Mouse (Mus musculus): ENCODE data around the gene Alg5.
"Not testable (repeated sequence)": the region's sequence is repeated elsewhere in the genome, so short reads cannot be mapped to it uniquely, and the experiment has no call there.

Alg5 gene

GRCm38 (mm10) chr3:54735247-54736046 lies at the start of gene Alg5, which contains the start of gene Exosc8:
Gene Alg5, plus strand, starts transcription at chr3:54735539.
Gene Exosc8, minus strand, starts transcription at chr3:54735393.
- DNase-seq (ENCODE audit: extremely low spot score, low spot score) = peak; percentile 99

GRCm38 (mm10) chr3:54687245-54687644 lies 48.1 kb upstream of the Alg5 start:
- no peak for DNase-seq (ENCODE audit: extremely low spot score, low spot score)

- no peak for DNase-seq (ENCODE audit: extremely low spot score, low spot score)
Observed at GRCm38 (mm10) chr3:54689091-54689490, 46.2 kb upstream of the Alg5 start.

- DNase-seq (ENCODE audit: extremely low spot score, low spot score) = peak; percentile 94
Observed at GRCm38 (mm10) chr3:54692202-54693055, 42.9 kb upstream of the Alg5 start, which contains the start of gene Supt20. Gene Supt20, plus strand, starts transcription at chr3:54692807.

GRCm38 (mm10) chr3:54693056-54693415 lies 42.3 kb upstream of the Alg5 start:
- no peak for DNase-seq (ENCODE audit: extremely low spot score, low spot score)

GRCm38 (mm10) chr3:54699759-54700301 lies 35.5 kb upstream of the Alg5 start:
- no peak for DNase-seq (ENCODE audit: extremely low spot score, low spot score)

- DNase-seq (ENCODE audit: extremely low spot score, low spot score) = not testable (repeated sequence)
Observed at GRCm38 (mm10) chr3:54704106-54704505, 31.2 kb upstream of the Alg5 start.

GRCm38 (mm10) chr3:54708972-54709371 lies 26.4 kb upstream of the Alg5 start:
- no peak for DNase-seq (ENCODE audit: extremely low spot score, low spot score)

GRCm38 (mm10) chr3:54714253-54714652 lies 21.1 kb upstream of the Alg5 start, which contains the start of gene Gm21958:
Gene Gm21958, minus strand, starts transcription at chr3:54714353.
- no peak for DNase-seq (ENCODE audit: extremely low spot score, low spot score)

- DNase-seq (ENCODE audit: extremely low spot score, low spot score) = no peak
Observed at GRCm38 (mm10) chr3:54715461-54715860, 19.9 kb upstream of the Alg5 start.

- DNase-seq (ENCODE audit: extremely low spot score, low spot score) = no peak
Observed at GRCm38 (mm10) chr3:54717348-54717747, 18.0 kb upstream of the Alg5 start.

GRCm38 (mm10) chr3:54718947-54719346 lies 16.4 kb upstream of the Alg5 start:
- no peak for DNase-seq (ENCODE audit: extremely low spot score, low spot score)

GRCm38 (mm10) chr3:54723741-54724500 lies 11.4 kb upstream of the Alg5 start:
- DNase-seq (ENCODE audit: extremely low spot score, low spot score) = no peak

GRCm38 (mm10) chr3:54725344-54725743 lies 10.0 kb upstream of the Alg5 start:
- DNase-seq (ENCODE audit: extremely low spot score, low spot score) = no peak

GRCm38 (mm10) chr3:54727588-54727987 lies 7.8 kb upstream of the Alg5 start:
- no peak for DNase-seq (ENCODE audit: extremely low spot score, low spot score)

GRCm38 (mm10) chr3:54728100-54728499 lies 7.2 kb upstream of the Alg5 start:
- no peak for DNase-seq (ENCODE audit: extremely low spot score, low spot score)

- no peak for DNase-seq (ENCODE audit: extremely low spot score, low spot score)
Observed at GRCm38 (mm10) chr3:54731626-54732150, 3.7 kb upstream of the Alg5 start.

- no peak for DNase-seq (ENCODE audit: extremely low spot score, low spot score)
Observed at GRCm38 (mm10) chr3:54732371-54732770, 3.0 kb upstream of the Alg5 start.

GRCm38 (mm10) chr3:54734411-54735246 lies 710 bp upstream of the Alg5 start:
- DNase-seq (ENCODE audit: extremely low spot score, low spot score) = peak; percentile 90
